Mouse (Mus musculus) hindbrain, embryonic 13.5 days (tissue): ENCODE data around the gene Gpat3. TPM values are rescaled to one million over a fixed set of nuclear protein-coding genes. Genes with fewer than 3 reads are reported as not detected.
A peak's percentile ranks its signal among the peaks of the same experiment; 100 is the strongest.

ENCODE experiments used
- ATAC-seq: fragments of 200-750 bp; cut with Nextera tagmentation; 2 replicates; pipeline ENCODE4 v1.8.0; 2017; ENCODE audit warnings: moderate TSS enrichment; ENCODE audit not compliant: low FRiP score
- H3K27ac ChIP-seq: fragments of 300-500 bp; sonication (generic); 2 replicates; pipeline ENCODE4 v1.5.1; 2015; ENCODE audit warnings: inconsistent platforms, mild to moderate bottlenecking, moderate library complexity
- H3K27me3 ChIP-seq: fragments of 300-500 bp; sonication (generic); 2 replicates; pipeline ENCODE4 v1.6.1; 2015; ENCODE audit warnings: mild to moderate bottlenecking, inconsistent platforms
- H3K36me3 ChIP-seq: fragments of 300-500 bp; sonication (generic); 2 replicates; pipeline ENCODE4 v1.6.1; 2015; ENCODE audit warnings: mild to moderate bottlenecking, inconsistent platforms
- H3K4me1 ChIP-seq: fragments of 300-500 bp; sonication (generic); replicated peaks from 2 replicates; pipeline ENCODE4 v1.6.1; 2015; ENCODE audit warnings: inconsistent platforms
- H3K4me2 ChIP-seq: fragments of 300-500 bp; sonication (generic); 2 replicates; pipeline ENCODE4 v1.6.1; 2015; ENCODE audit warnings: inconsistent platforms, mild to moderate bottlenecking, moderate library complexity
- H3K4me3 ChIP-seq: fragments of 300-500 bp; sonication (generic); 2 replicates; pipeline ENCODE4 v1.5.1; 2015; ENCODE audit warnings: mild to moderate bottlenecking, inconsistent platforms
- H3K9ac ChIP-seq: fragments of 300-500 bp; sonication (generic); 2 replicates; pipeline ENCODE4 v1.6.1; 2015; ENCODE audit warnings: mild to moderate bottlenecking, inconsistent platforms
- H3K9me3 ChIP-seq: fragments of 300-500 bp; sonication (generic); 2 replicates; pipeline ENCODE4 v1.6.1; 2016; ENCODE audit warnings: inconsistent platforms
- WGBS: fragments of 180-500 bp; shearing (Covaris S2); methylation state at CpG from one replicate; pipeline ENCODE4 v1.1.7; 2015; 5-methylcytosine and 5-hydroxymethylcytosine counted together
- polyA plus RNA-seq: library from polyadenylated mRNA; unstranded; fragments of >200 nt; fragmentation: Nextera tagmentation; extraction: Ambion mirVana; gene quantifications from 2 replicates; pipeline ENCODE4 v1.2.1, GENCODE M21; 2015

The Gpat3 gene
- polyA plus RNA-seq, 1 experiment from 2014 or later, result 1.5 TPM

GRCm38 (mm10) chr5:100833841-100834240 lies 11.7 kb upstream of the Gpat3 start:
- Histone ChIP-seq H3K9ac (no peak overlapping the region), H3K9me3 (no peaks in the 10 kb centered on the region), H3K36me3 (no peaks in the 10 kb centered on the region), H3K27ac (no peak overlapping the region), H3K27me3 (0 out of 2 replicates have a peak, but pooled peaks cover 4% of the 10 kb centered on the region), H3K4me3 (no peak overlapping the region), H3K4me1 (no peaks in the 10 kb centered on the region), H3K4me2 (no peak overlapping the region)
- ATAC-seq, result no peak
- WGBS, result 92% methylated on average over 2 of the region's 2 CpGs

GRCm38 (mm10) chr5:100835862-100836538 lies 9.5 kb upstream of the Gpat3 start:
- no peaks in the 10 kb centered on the region for H3K4me1 ChIP-seq

GRCm38 (mm10) chr5:100837907-100838306 lies 7.6 kb upstream of the Gpat3 start:
- Histone ChIP-seq H3K36me3 (no peaks in the 10 kb centered on the region), H3K4me3 (no peak overlapping the region), H3K4me2 (no peak overlapping the region), H3K9me3 (peaks cover 8% of the 10 kb centered on the region), H3K4me1 (no peaks in the 10 kb centered on the region), H3K9ac (no peak overlapping the region), H3K27me3 (peaks cover 11% of the 10 kb centered on the region; the same call in 1 of the 2 replicates), H3K27ac (no peak overlapping the region)
- WGBS, result 94% methylated on average over 7 of the region's 7 CpGs
- ATAC-seq, result no peak

More at GRCm38 (mm10) chr5:100835862-100836538, 9.5 kb upstream of the Gpat3 start:
- H3K4me3 ChIP-seq, result no peak overlapping the region
- H3K36me3 ChIP-seq, result no peaks in the 10 kb centered on the region
- H3K4me2 ChIP-seq, result no peak overlapping the region
- WGBS, result 79% methylated on average over 9 of the region's 9 CpGs
- ATAC-seq, result no peak
- no peaks in the 10 kb centered on the region for H3K9me3 ChIP-seq
- no peak overlapping the region for H3K9ac ChIP-seq
- 0 out of 2 replicates have a peak, but pooled peaks cover 4% of the 10 kb centered on the region for H3K27me3 ChIP-seq
- no peak overlapping the region for H3K27ac ChIP-seq

- ATAC-seq, result no peak
- H3K9ac ChIP-seq, result no peak overlapping the region
- H3K4me2 ChIP-seq, result no peak overlapping the region
- peaks cover 21% of the 10 kb centered on the region for H3K4me1 ChIP-seq
- H3K9me3 ChIP-seq, result peaks cover 8% of the 10 kb centered on the region
- no peak overlapping the region for H3K27ac ChIP-seq
- no peak overlapping the region for H3K4me3 ChIP-seq
- no peaks in the 10 kb centered on the region for H3K36me3 ChIP-seq
- WGBS, result 63% methylated on average over 3 of the region's 3 CpGs
- peaks cover 71% of the 10 kb centered on the region for H3K27me3 ChIP-seq
Observed at GRCm38 (mm10) chr5:100844485-100844884, 1.0 kb upstream of the Gpat3 start.

GRCm38 (mm10) chr5:100845848-100846598 lies 510 bp downstream of the Gpat3 start:
- WGBS, result 0% methylated on average over 52 of the region's 52 CpGs
- H3K27me3 ChIP-seq, result peaks cover 72% of the 10 kb centered on the region

GRCm38 (mm10) chr5:100846599-100846920 lies 1.0 kb downstream of the Gpat3 start:
- WGBS, result 1% methylated on average over 22 of the region's 22 CpGs
- no peak overlapping the region for H3K27ac ChIP-seq
- H3K4me1 ChIP-seq, result peaks cover 21% of the 10 kb centered on the region
- H3K9me3 ChIP-seq, result peaks cover 7% of the 10 kb centered on the region
- no peaks in the 10 kb centered on the region for H3K36me3 ChIP-seq
- peak overlapping the region; percentile 59 for H3K4me3 ChIP-seq
- H3K9ac ChIP-seq, result peak overlapping the region; percentile 71
- ATAC-seq, result peak; percentile 39; the same call in 1 of the 2 replicates
- peak overlapping the region; percentile 99 for H3K4me2 ChIP-seq
- H3K27me3 ChIP-seq, result peaks cover 72% of the 10 kb centered on the region

More at GRCm38 (mm10) chr5:100845848-100846598, 510 bp downstream of the Gpat3 start:
- peak overlapping the region; percentile 99 for H3K4me2 ChIP-seq
- H3K9me3 ChIP-seq, result peaks cover 8% of the 10 kb centered on the region
- peak overlapping the region; percentile 71 for H3K9ac ChIP-seq
- peaks cover 21% of the 10 kb centered on the region for H3K4me1 ChIP-seq
- no peaks in the 10 kb centered on the region for H3K36me3 ChIP-seq
- H3K4me3 ChIP-seq, result peak overlapping the region; percentile 59
- peak; percentile 63 for ATAC-seq
- no peak overlapping the region for H3K27ac ChIP-seq

- Histone ChIP-seq H3K4me1 (peaks cover 21% of the 10 kb centered on the region), H3K9me3 (peaks cover under 1% of the 10 kb centered on the region), H3K4me2 (peak overlapping the region; percentile 99), H3K9ac (no peak overlapping the region), H3K27ac (no peak overlapping the region), H3K36me3 (no peaks in the 10 kb centered on the region), H3K27me3 (peaks cover 72% of the 10 kb centered on the region), H3K4me3 (peak overlapping the region; percentile 59)
- no peak for ATAC-seq
- WGBS, result 16% methylated on average over 2 of the region's 2 CpGs
Observed at GRCm38 (mm10) chr5:100847143-100847542, 1.6 kb downstream of the Gpat3 start.

- Histone ChIP-seq H3K36me3 (no peaks in the 10 kb centered on the region), H3K9ac (no peak overlapping the region), H3K27ac (no peak overlapping the region), H3K4me1 (no peaks in the 10 kb centered on the region), H3K9me3 (no peaks in the 10 kb centered on the region), H3K27me3 (peaks cover 6% of the 10 kb centered on the region), H3K4me2 (no peak overlapping the region), H3K4me3 (no peak overlapping the region)
- 93% methylated on average over 4 of the region's 4 CpGs for WGBS
- ATAC-seq, result no peak
Observed at GRCm38 (mm10) chr5:100853963-100854362, 8.4 kb downstream of the Gpat3 start.

GRCm38 (mm10) chr5:100856552-100856951 lies 11.0 kb downstream of the Gpat3 start:
- Histone ChIP-seq H3K27ac (no peak overlapping the region), H3K4me3 (no peak overlapping the region)
- WGBS, result 85% methylated on average over 3 of the region's 3 CpGs

GRCm38 (mm10) chr5:100860417-100861053 lies 15.0 kb downstream of the Gpat3 start:
- Histone ChIP-seq H3K27me3 (no peaks in the 10 kb centered on the region), H3K27ac (no peak overlapping the region), H3K9me3 (no peaks in the 10 kb centered on the region), H3K9ac (no peak overlapping the region), H3K36me3 (no peaks in the 10 kb centered on the region), H3K4me1 (no peaks in the 10 kb centered on the region), H3K4me3 (no peak overlapping the region), H3K4me2 (no peak overlapping the region)
- no peak for ATAC-seq
- 83% methylated on average over 12 of the region's 12 CpGs for WGBS

More at GRCm38 (mm10) chr5:100856552-100856951, 11.0 kb downstream of the Gpat3 start:
- H3K9me3 ChIP-seq, result no peaks in the 10 kb centered on the region
- no peak overlapping the region for H3K4me2 ChIP-seq
- H3K36me3 ChIP-seq, result no peaks in the 10 kb centered on the region
- ATAC-seq, result no peak
- no peaks in the 10 kb centered on the region for H3K4me1 ChIP-seq
- no peaks in the 10 kb centered on the region for H3K27me3 ChIP-seq
- H3K9ac ChIP-seq, result no peak overlapping the region

- Histone ChIP-seq H3K4me1 (no peaks in the 10 kb centered on the region), H3K9ac (no peak overlapping the region), H3K27me3 (no peaks in the 10 kb centered on the region), H3K27ac (no peak overlapping the region), H3K4me3 (no peak overlapping the region), H3K36me3 (no peaks in the 10 kb centered on the region), H3K4me2 (no peak overlapping the region), H3K9me3 (no peaks in the 10 kb centered on the region)
- ATAC-seq, result no peak
- WGBS, result 77% methylated on average over 4 of the region's 4 CpGs
Observed at GRCm38 (mm10) chr5:100861140-100861539, 15.6 kb downstream of the Gpat3 start.

GRCm38 (mm10) chr5:100861811-100862210 lies 16.3 kb downstream of the Gpat3 start:
- H3K36me3 ChIP-seq, result no peaks in the 10 kb centered on the region
- H3K9ac ChIP-seq, result no peak overlapping the region
- no peaks in the 10 kb centered on the region for H3K27me3 ChIP-seq
- H3K27ac ChIP-seq, result no peak overlapping the region
- no peak overlapping the region for H3K4me3 ChIP-seq
- H3K4me2 ChIP-seq, result no peak overlapping the region
- no peak for ATAC-seq
- no peaks in the 10 kb centered on the region for H3K9me3 ChIP-seq
- no peaks in the 10 kb centered on the region for H3K4me1 ChIP-seq
- WGBS, result 89% methylated on average over 7 of the region's 7 CpGs
